Mouse (Mus musculus): ENCODE data around the gene Snapc2. TPM values are rescaled to one million over a fixed set of nuclear protein-coding genes. Genes with fewer than 3 reads are reported as not detected.
"Not testable (repeated sequence)": the region's sequence is repeated elsewhere in the genome, so short reads cannot be mapped to it uniquely, and the experiment has no call there.

Gene Snapc2
- polyA plus RNA-seq, 1 experiment from 2014 or later, result 21.5 TPM

- Histone ChIP-seq H3K27ac (ENCODE audit: low read depth, low read length) (no peak overlapping the region), H3K4me3 (ENCODE audit: low read depth, low read length) (peak overlapping the region; percentile 92), H3K9ac (ENCODE audit: low read depth, low read length) (0 out of 2 replicates have a peak overlapping the region, but pooled peaks have one; percentile 59), H3K4me1 (replicated peaks; ENCODE audit: control insufficient read depth, insufficient read depth, low read length) (no peaks in the 10 kb centered on the region), H3K36me3 (ENCODE audit: control insufficient read depth, insufficient read depth) (peaks cover 17% of the 10 kb centered on the region), H3K9me3 (ENCODE audit: control insufficient read depth) (no peaks in the 10 kb centered on the region), H3K27me3 (replicated peaks; ENCODE audit: control insufficient read depth, insufficient read depth, low read length) (no peaks in the 10 kb centered on the region), H3K4me2 (replicated peaks; ENCODE audit: low read depth) (peak overlapping the region; percentile 90)
- TF ChIP-seq CTCF (IDR thresholded peaks at IDR 0.05; ENCODE audit: low read depth), result peak; percentile 71
- ATAC-seq, result no peak
- WGBS, result 63% methylated on average over 6 of the region's 6 CpGs
Observed at GRCm38 (mm10) chr8:4254001-4254400, 1.1 kb downstream of the Snapc2 start.

GRCm38 (mm10) chr8:4255471-4255870 is 2.6 kb downstream of the Snapc2 start:
- ATAC-seq; H3K9me3 ChIP-seq (ENCODE audit: control insufficient read depth); H3K9ac ChIP-seq (ENCODE audit: low read depth, low read length); H3K4me2 ChIP-seq (replicated peaks; ENCODE audit: low read depth); H3K27me3 ChIP-seq (replicated peaks; ENCODE audit: control insufficient read depth, insufficient read depth, low read length); H3K4me3 ChIP-seq (ENCODE audit: low read depth, low read length); H3K4me1 ChIP-seq (replicated peaks; ENCODE audit: control insufficient read depth, insufficient read depth, low read length); H3K27ac ChIP-seq (ENCODE audit: low read depth, low read length): not testable (repeated sequence)
- peaks cover 26% of the 10 kb centered on the region for H3K36me3 ChIP-seq (ENCODE audit: control insufficient read depth, insufficient read depth)
- 85% methylated on average over 7 of the region's 7 CpGs for WGBS

- ATAC-seq, result no peak
- Histone ChIP-seq H3K9me3 (ENCODE audit: control insufficient read depth) (no peaks in the 10 kb centered on the region), H3K27ac (ENCODE audit: low read depth, low read length) (no peak overlapping the region), H3K27me3 (replicated peaks; ENCODE audit: control insufficient read depth, insufficient read depth, low read length) (no peaks in the 10 kb centered on the region), H3K36me3 (ENCODE audit: control insufficient read depth, insufficient read depth) (peaks cover 37% of the 10 kb centered on the region), H3K4me2 (replicated peaks; ENCODE audit: low read depth) (no peak overlapping the region), H3K4me3 (ENCODE audit: low read depth, low read length) (no peak overlapping the region), H3K4me1 (replicated peaks; ENCODE audit: control insufficient read depth, insufficient read depth, low read length) (no peaks in the 10 kb centered on the region), H3K9ac (ENCODE audit: low read depth, low read length) (no peak overlapping the region)
- WGBS, result 60% methylated on average over 4 of the region's 4 CpGs
- no peak for TF ChIP-seq CTCF (IDR thresholded peaks at IDR 0.05; ENCODE audit: low read depth)
Observed at GRCm38 (mm10) chr8:4256911-4257310, 4.0 kb downstream of the Snapc2 start.

- Histone ChIP-seq H3K9ac (ENCODE audit: low read depth, low read length) (no peak overlapping the region), H3K27ac (ENCODE audit: low read depth, low read length) (no peak overlapping the region), H3K36me3 (ENCODE audit: control insufficient read depth, insufficient read depth) (peaks cover 42% of the 10 kb centered on the region), H3K4me1 (replicated peaks; ENCODE audit: control insufficient read depth, insufficient read depth, low read length) (no peaks in the 10 kb centered on the region), H3K4me3 (ENCODE audit: low read depth, low read length) (no peak overlapping the region), H3K4me2 (replicated peaks; ENCODE audit: low read depth) (no peak overlapping the region), H3K27me3 (replicated peaks; ENCODE audit: control insufficient read depth, insufficient read depth, low read length) (no peaks in the 10 kb centered on the region), H3K9me3 (ENCODE audit: control insufficient read depth) (no peaks in the 10 kb centered on the region)
- ATAC-seq, result no peak
- no peak for TF ChIP-seq CTCF (IDR thresholded peaks at IDR 0.05; ENCODE audit: low read depth)
- WGBS, result 78% methylated on average over 4 of the region's 4 CpGs
Observed at GRCm38 (mm10) chr8:4257350-4257749, 4.5 kb downstream of the Snapc2 start.

- ATAC-seq, result peak; percentile 44
- Histone ChIP-seq H3K4me1 (replicated peaks; ENCODE audit: control insufficient read depth, insufficient read depth, low read length) (no peaks in the 10 kb centered on the region), H3K36me3 (ENCODE audit: control insufficient read depth, insufficient read depth) (peaks cover 51% of the 10 kb centered on the region), H3K27me3 (replicated peaks; ENCODE audit: control insufficient read depth, insufficient read depth, low read length) (no peaks in the 10 kb centered on the region), H3K4me2 (replicated peaks; ENCODE audit: low read depth) (peak overlapping the region; percentile 98), H3K9ac (ENCODE audit: low read depth, low read length) (peak overlapping the region; percentile 34), H3K27ac (ENCODE audit: low read depth, low read length) (no peak overlapping the region), H3K4me3 (ENCODE audit: low read depth, low read length) (peak overlapping the region; percentile 63), H3K9me3 (ENCODE audit: control insufficient read depth) (no peaks in the 10 kb centered on the region)
- WGBS, result 3% methylated on average over 35 of the region's 35 CpGs
- TF ChIP-seq CTCF (IDR thresholded peaks at IDR 0.05; ENCODE audit: low read depth), result peak; percentile 95
Observed at GRCm38 (mm10) chr8:4258233-4258632, 5.4 kb downstream of the Snapc2 start.

- Histone ChIP-seq H3K36me3 (ENCODE audit: control insufficient read depth, insufficient read depth) (peaks cover 55% of the 10 kb centered on the region), H3K27me3 (replicated peaks; ENCODE audit: control insufficient read depth, insufficient read depth, low read length) (no peaks in the 10 kb centered on the region), H3K9me3 (ENCODE audit: control insufficient read depth) (no peaks in the 10 kb centered on the region), H3K4me1 (replicated peaks; ENCODE audit: control insufficient read depth, insufficient read depth, low read length) (no peaks in the 10 kb centered on the region), H3K9ac (ENCODE audit: low read depth, low read length) (peak overlapping the region; percentile 34), H3K27ac (ENCODE audit: low read depth, low read length) (peak overlapping the region; percentile 41; the same call in 1 of the 2 replicates), H3K4me3 (ENCODE audit: low read depth, low read length) (peak overlapping the region; percentile 63), H3K4me2 (replicated peaks; ENCODE audit: low read depth) (peak overlapping the region; percentile 98)
- ATAC-seq, result peak; percentile 50
- no peak for TF ChIP-seq CTCF (IDR thresholded peaks at IDR 0.05; ENCODE audit: low read depth)
- WGBS, result under 1% methylated on average over 32 of the region's 32 CpGs
Observed at GRCm38 (mm10) chr8:4258678-4259077, 5.8 kb downstream of the Snapc2 start.

Measured in intestine, postnatal 0 days (tissue).